Mouse (Mus musculus): Measurements from ENCODE around the gene Fam43a. TPM values are rescaled to one million over a fixed set of nuclear protein-coding genes. Genes with fewer than 3 reads are reported as not detected.

The Fam43a gene
- polyA plus RNA-seq, 1 experiment = 26.4 TPM

GRCm38 (mm10) chr16:30603531-30603842 is 4.0 kb downstream of the Fam43a start:
- Histone ChIP-seq H3K27me3 (replicated peaks; ENCODE audit: control insufficient read depth, insufficient read depth, low read length) (no peaks in the 10 kb centered on the region), H3K4me3 (ENCODE audit: insufficient read depth, low read depth, low read length) (peak overlapping the region; percentile 9; the same call in 1 of the 2 replicates), H3K36me3 (ENCODE audit: control insufficient read depth, insufficient read depth, low read length) (no peaks in the 10 kb centered on the region), H3K4me1 (ENCODE audit: control insufficient read depth, insufficient read depth, low read length) (no peaks in the 10 kb centered on the region), H3K27ac (ENCODE audit: insufficient read depth, low read depth, low read length) (peak overlapping the region; percentile 56)
- no peak for TF ChIP-seq POLR2A (IDR thresholded peaks at IDR 0.05; ENCODE audit: low read depth, low read length)
- TF ChIP-seq CTCF (conservative IDR thresholded peaks at IDR 0.05; ENCODE audit: insufficient read depth, insufficient read length, low read depth, low read length) = no peak
- DNase-seq = peak; percentile 44
- 53% methylated on average over 9 of the region's 9 CpGs for WGBS

GRCm38 (mm10) chr16:30604061-30604806 is 4.7 kb downstream of the Fam43a start:
- Histone ChIP-seq H3K36me3 (ENCODE audit: control insufficient read depth, insufficient read depth, low read length) (no peaks in the 10 kb centered on the region), H3K4me1 (ENCODE audit: control insufficient read depth, insufficient read depth, low read length) (no peaks in the 10 kb centered on the region), H3K27ac (ENCODE audit: insufficient read depth, low read depth, low read length) (no peak overlapping the region), H3K4me3 (ENCODE audit: insufficient read depth, low read depth, low read length) (no peak overlapping the region), H3K27me3 (replicated peaks; ENCODE audit: control insufficient read depth, insufficient read depth, low read length) (no peaks in the 10 kb centered on the region)
- TF ChIP-seq CTCF (conservative IDR thresholded peaks at IDR 0.05; ENCODE audit: insufficient read depth, insufficient read length, low read depth, low read length) = no peak
- no peak for TF ChIP-seq POLR2A (IDR thresholded peaks at IDR 0.05; ENCODE audit: low read depth, low read length)
- 65% methylated on average over 16 of the region's 16 CpGs for WGBS
- DNase-seq = peak; percentile 33

- no peak for DNase-seq
- H3K27me3 ChIP-seq (replicated peaks; ENCODE audit: control insufficient read depth, insufficient read depth, low read length) = no peaks in the 10 kb centered on the region
- TF ChIP-seq POLR2A (IDR thresholded peaks at IDR 0.05; ENCODE audit: low read depth, low read length) = no peak
- TF ChIP-seq CTCF (conservative IDR thresholded peaks at IDR 0.05; ENCODE audit: insufficient read depth, insufficient read length, low read depth, low read length) = no peak
- H3K27ac ChIP-seq (ENCODE audit: insufficient read depth, low read depth, low read length) = no peak overlapping the region
- H3K4me3 ChIP-seq (ENCODE audit: insufficient read depth, low read depth, low read length) = no peak overlapping the region
- no peaks in the 10 kb centered on the region for H3K36me3 ChIP-seq (ENCODE audit: control insufficient read depth, insufficient read depth, low read length)
- WGBS = 64% methylated on average over 7 of the region's 7 CpGs
- no peaks in the 10 kb centered on the region for H3K4me1 ChIP-seq (ENCODE audit: control insufficient read depth, insufficient read depth, low read length)
Observed at GRCm38 (mm10) chr16:30604807-30605137, 5.2 kb downstream of the Fam43a start.

GRCm38 (mm10) chr16:30605528-30605927 is 6.0 kb downstream of the Fam43a start:
- no peak overlapping the region for H3K4me3 ChIP-seq (ENCODE audit: insufficient read depth, low read depth, low read length)
- DNase-seq = no peak
- TF ChIP-seq POLR2A (IDR thresholded peaks at IDR 0.05; ENCODE audit: low read depth, low read length) = no peak
- no peak for TF ChIP-seq CTCF (conservative IDR thresholded peaks at IDR 0.05; ENCODE audit: insufficient read depth, insufficient read length, low read depth, low read length)
- no peaks in the 10 kb centered on the region for H3K27me3 ChIP-seq (replicated peaks; ENCODE audit: control insufficient read depth, insufficient read depth, low read length)
- H3K27ac ChIP-seq (ENCODE audit: insufficient read depth, low read depth, low read length) = no peak overlapping the region
- 33% methylated on average over 6 of the region's 6 CpGs for WGBS
- H3K36me3 ChIP-seq (ENCODE audit: control insufficient read depth, insufficient read depth, low read length) = no peaks in the 10 kb centered on the region
- no peaks in the 10 kb centered on the region for H3K4me1 ChIP-seq (ENCODE audit: control insufficient read depth, insufficient read depth, low read length)

- no peaks in the 10 kb centered on the region for H3K27me3 ChIP-seq (replicated peaks; ENCODE audit: control insufficient read depth, insufficient read depth, low read length)
- 67% methylated on average over 3 of the region's 3 CpGs for whole genome bisulfite sequencing
- DNase-seq = no peak
- no peaks in the 10 kb centered on the region for H3K36me3 ChIP-seq (ENCODE audit: control insufficient read depth, insufficient read depth, low read length)
- no peak overlapping the region for H3K27ac ChIP-seq (ENCODE audit: insufficient read depth, low read depth, low read length)
- TF ChIP-seq POLR2A (IDR thresholded peaks at IDR 0.05; ENCODE audit: low read depth, low read length) = no peak
- TF ChIP-seq CTCF (conservative IDR thresholded peaks at IDR 0.05; ENCODE audit: insufficient read depth, insufficient read length, low read depth, low read length) = no peak
- no peaks in the 10 kb centered on the region for H3K4me1 ChIP-seq (ENCODE audit: control insufficient read depth, insufficient read depth, low read length)
- no peak overlapping the region for H3K4me3 ChIP-seq (ENCODE audit: insufficient read depth, low read depth, low read length)
Observed at GRCm38 (mm10) chr16:30607868-30608267, 8.3 kb downstream of the Fam43a start.

GRCm38 (mm10) chr16:30611331-30611730 is 11.8 kb downstream of the Fam43a start:
- Histone ChIP-seq H3K27me3 (replicated peaks; ENCODE audit: control insufficient read depth, insufficient read depth, low read length) (no peaks in the 10 kb centered on the region), H3K4me3 (ENCODE audit: insufficient read depth, low read depth, low read length) (no peak overlapping the region), H3K36me3 (ENCODE audit: control insufficient read depth, insufficient read depth, low read length) (no peaks in the 10 kb centered on the region), H3K27ac (ENCODE audit: insufficient read depth, low read depth, low read length) (no peak overlapping the region), H3K4me1 (ENCODE audit: control insufficient read depth, insufficient read depth, low read length) (no peaks in the 10 kb centered on the region)
- DNase-seq = no peak
- TF ChIP-seq POLR2A (IDR thresholded peaks at IDR 0.05; ENCODE audit: low read depth, low read length) = no peak
- TF ChIP-seq CTCF (conservative IDR thresholded peaks at IDR 0.05; ENCODE audit: insufficient read depth, insufficient read length, low read depth, low read length) = no peak
- 86% methylated on average over 5 of the region's 5 CpGs for whole genome bisulfite sequencing

GRCm38 (mm10) chr16:30613122-30613521 is 13.6 kb downstream of the Fam43a start:
- TF ChIP-seq CTCF (conservative IDR thresholded peaks at IDR 0.05; ENCODE audit: insufficient read depth, insufficient read length, low read depth, low read length) (no peak), POLR2A (IDR thresholded peaks at IDR 0.05; ENCODE audit: low read depth, low read length) (no peak)
- DNase-seq = no peak
- Histone ChIP-seq H3K36me3 (ENCODE audit: control insufficient read depth, insufficient read depth, low read length) (no peaks in the 10 kb centered on the region), H3K4me1 (ENCODE audit: control insufficient read depth, insufficient read depth, low read length) (no peaks in the 10 kb centered on the region), H3K4me3 (ENCODE audit: insufficient read depth, low read depth, low read length) (no peak overlapping the region), H3K27me3 (replicated peaks; ENCODE audit: control insufficient read depth, insufficient read depth, low read length) (no peaks in the 10 kb centered on the region), H3K27ac (ENCODE audit: insufficient read depth, low read depth, low read length) (no peak overlapping the region)
- 84% methylated on average over 7 of the region's 7 CpGs for WGBS

All from kidney, adult 2 months (tissue).